Mouse (Mus musculus) neural tube, embryonic 10.5 days (tissue): ENCODE data around the gene Stard5.

ENCODE experiments used
- DNase-seq: peaks from one replicate; pipeline ENCODE4 v3.0.0-alpha.2; 2017; ENCODE audit warnings: low spot score; ENCODE audit errors: extremely low spot score

Stard5 gene

DNA sequence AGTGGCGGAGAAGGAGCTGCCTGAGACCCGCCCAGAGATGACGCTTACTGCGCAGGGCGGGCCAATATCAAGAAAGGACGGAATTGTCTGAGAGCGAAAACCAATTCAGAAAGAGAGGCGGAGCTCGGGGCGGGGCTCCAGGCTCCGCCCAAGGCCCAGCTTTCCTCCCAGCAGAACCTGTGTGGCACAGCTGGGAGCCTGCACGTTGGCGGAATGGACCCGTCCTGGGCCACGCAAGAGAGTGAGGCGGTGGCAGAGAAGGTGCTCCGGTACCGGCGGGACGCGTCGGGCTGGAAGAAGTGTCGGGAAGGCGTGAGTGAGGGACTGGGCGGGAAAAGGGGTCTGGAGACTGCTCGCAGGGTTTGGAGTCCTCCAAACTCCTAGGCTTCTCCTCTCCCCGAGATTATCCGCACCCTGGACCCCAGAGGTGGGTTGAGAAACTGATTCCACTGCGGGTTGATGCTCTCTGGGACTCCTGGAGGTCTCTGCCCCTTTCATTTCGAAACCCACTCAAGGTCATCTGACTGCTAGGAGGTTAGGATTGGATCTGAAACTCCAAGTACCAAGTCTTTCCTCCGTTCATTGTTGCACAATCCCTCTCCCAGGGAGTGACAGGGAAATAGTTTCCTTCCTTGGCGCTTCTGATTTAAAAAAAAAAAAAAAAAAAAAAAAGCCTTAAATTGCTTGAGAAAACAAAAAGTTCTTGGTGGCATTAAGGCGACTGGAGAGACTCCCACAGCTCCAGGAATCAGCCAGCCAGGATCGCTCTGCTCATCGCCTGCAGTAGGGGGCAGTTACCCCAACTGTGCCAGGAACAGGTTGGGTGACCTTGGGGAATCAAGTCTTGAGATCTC is at the start of gene Stard5:
Gene Stard5 (plus strand): TSS at position 132 of the 854 bp plus-strand sequence.
- peak; percentile 84 for DNase-seq

DNA sequence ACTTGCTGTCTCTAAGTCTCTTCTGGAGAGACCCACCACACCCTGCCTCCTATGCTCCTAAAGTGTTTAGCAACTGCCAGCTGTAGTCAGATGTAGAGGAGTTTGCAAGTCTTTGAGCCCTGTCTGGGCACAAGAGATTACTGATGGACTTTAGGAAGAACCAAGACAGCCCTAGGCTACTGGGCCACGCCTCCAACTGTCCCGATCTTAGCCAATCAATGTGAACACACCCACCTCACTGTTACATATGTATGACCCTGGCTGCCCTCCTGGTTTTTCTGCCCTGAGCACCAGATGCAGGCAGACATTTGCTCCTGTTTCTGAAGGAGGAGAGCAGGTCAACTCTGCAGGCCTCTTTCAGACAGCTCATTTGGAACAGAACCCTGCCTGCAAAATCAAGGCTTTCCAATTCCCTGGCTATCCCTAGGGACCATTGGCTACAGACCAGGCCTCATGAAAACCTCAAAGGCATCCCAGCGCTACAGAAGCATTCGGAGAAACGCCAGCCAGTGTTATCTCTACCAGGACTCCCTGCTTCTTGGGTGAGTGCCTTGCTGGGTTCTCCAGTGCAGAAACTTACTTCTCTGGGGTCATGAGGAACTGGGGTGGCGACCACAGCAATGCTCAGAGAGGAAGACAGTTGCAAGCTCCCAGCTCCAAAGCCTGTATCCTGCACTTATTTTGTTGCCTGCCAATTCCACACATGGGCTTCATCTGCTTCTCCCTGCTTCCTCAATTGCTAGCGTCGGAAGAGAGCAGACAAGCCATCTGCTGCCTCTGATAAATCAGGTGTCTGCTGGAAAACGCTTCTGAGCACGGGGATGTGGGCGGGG is 46.9 kb upstream of the Stard5 start, which contains the start of gene Tmc3:
Gene Tmc3 (plus strand): TSS at position 289 of the 833 bp plus-strand sequence.
- DNase-seq = peak; percentile 17

DNA sequence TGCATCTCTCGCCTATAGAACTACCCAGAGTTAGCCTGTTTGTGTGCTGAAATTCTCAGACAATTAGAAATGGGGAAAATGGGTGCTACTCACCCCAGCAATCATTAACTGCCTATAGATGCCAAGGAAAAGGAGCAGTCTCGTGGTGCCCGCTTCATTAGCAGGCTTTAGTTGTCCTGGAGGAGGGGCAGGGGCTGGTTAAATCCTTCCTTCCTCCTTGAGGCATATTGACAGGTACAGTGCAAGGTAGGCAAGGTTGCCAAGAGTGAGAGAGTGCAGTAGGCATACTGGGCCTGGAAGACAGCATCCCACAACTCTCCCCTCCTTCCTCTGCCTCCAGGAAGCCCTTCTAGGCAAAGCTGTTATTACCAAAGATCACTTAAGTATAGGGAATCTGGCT is 37.7 kb upstream of the Stard5 start:
- DNase-seq = no peak

DNA sequence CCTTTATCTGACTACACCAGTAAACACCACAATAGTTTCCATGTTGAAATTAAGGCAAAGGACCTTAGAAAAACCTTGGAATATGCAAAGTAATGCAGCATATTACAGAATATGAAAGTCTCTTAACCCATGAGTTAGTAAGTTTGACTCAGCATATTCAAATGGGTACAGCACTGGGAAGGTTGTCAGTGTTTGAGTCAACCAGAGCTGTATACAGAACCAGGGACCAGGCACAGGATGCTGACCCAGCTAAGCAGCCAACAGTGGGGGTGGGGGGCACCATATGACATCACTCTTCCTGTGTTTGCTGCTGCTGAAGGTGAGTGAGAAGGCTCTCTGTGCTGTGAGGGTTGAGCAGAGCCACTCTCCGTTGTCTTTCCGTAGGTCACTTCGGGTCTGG is 34.7 kb upstream of the Stard5 start:
- DNase-seq = no peak

DNA sequence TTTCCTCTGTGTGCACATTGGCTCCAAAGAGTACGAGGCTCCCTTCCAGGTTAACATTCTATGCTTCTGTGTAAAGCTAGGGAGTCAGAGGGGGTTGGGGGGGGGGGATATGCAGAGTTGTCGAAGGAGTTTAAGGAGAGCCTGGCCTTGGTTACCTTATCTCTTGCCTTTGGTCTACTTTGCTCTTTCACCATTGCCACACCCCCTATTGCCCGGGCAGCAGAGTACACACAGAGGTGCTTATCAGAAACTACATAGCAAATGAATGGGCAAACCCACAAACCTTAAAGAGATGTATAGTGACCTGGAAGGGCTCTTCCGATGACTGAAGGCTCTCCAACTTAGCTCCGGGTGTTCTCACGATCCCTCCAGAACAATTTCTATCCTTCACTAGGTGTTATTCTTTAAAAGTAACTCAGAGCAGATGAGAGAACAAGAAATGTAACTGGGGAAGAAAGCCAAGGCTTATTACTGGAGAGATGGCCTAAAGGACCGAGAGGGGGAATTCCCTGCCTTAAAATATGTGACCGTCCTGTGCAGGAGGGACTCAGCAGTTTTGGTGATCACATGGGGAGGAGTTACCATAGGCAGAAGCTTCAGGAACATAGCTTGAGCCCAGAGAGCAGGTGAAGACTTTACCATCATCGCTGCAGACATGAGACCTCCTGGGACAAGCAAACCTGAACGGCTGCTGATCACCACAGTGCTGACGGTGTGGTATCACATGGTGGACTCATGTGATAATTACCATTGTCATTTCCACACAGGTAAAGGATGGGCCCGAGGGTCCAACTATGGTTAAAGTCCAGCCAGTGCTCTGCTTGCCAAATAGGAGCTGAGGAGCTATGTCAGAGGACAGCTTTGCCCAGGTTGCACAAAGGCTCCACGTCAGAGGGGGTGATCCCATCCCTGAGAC is 32.5 kb upstream of the Stard5 start:
- DNase-seq = no peak

DNA sequence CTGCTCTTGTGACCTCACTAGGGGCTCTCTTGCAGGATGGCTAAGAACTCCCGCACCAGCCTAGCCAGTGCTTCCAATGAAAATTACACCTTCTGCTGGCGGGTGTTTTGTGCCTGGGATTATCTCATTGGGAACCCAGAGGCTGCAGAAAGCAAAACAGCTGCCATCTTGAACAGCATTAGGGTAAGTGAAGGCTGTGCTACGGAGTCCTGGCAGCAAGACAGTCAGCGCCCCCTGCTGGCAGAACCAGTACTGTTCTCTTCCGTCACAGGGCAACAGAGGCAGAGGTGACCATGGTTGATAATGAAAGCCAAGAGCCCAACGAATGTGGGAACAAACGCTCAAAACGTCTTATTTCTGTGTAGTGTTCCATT is 31.9 kb upstream of the Stard5 start:
- DNase-seq = peak; percentile 65

DNA sequence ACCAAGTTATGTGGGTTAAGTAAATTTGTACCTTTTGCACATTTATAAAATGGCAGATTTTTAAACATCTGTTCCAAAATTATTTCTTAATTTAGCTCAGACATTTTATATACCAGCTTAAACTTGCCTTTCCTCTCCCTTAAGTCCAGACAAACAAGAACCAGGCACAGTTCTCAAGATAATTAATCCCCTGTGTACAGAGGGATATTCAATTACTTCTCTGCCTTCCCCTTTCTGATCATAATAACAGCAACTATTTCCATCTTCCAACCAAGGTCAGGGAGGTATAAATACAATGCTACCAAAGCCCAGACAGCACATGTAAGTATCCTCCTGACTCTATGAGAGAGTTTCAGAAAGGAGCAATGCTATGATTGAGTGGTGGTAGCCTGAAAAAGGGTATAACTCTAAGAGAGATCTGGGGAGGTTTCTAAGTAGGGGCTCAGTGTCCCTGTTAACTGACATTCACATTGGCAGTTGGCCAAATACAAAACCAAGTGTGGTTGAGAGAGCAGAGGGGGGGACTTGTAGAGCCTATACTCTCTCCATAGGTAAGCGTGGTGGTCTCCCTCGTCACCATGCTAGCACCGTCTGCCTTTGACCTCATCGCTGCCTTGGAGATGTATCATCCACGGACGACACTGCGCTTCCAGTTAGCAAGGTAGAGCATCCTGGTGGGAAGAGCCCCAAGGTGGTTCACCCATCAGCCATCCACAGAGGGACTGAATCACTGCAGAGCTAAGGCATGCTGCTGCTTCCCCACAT is 27.4 kb upstream of the Stard5 start:
- DNase-seq = no peak

DNA sequence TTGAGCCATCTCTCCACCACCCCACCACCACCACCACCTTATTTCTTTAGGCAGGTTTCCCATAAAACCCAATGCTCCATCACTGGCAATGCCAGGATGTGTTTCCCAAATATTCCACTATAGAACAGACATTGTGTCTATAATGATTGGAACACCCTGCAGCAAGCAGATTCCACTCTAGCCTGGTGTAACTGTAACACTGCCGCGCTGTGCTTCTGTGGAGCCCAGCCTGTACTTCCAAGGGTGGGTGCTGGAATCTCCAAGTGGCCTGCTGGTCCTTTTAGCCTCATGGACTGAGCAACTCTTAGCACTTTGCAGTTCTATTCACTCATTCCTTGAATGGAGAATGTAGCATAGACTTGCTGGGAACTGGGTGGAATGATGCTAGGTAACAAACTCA is 25.0 kb upstream of the Stard5 start:
- no peak for DNase-seq

DNA sequence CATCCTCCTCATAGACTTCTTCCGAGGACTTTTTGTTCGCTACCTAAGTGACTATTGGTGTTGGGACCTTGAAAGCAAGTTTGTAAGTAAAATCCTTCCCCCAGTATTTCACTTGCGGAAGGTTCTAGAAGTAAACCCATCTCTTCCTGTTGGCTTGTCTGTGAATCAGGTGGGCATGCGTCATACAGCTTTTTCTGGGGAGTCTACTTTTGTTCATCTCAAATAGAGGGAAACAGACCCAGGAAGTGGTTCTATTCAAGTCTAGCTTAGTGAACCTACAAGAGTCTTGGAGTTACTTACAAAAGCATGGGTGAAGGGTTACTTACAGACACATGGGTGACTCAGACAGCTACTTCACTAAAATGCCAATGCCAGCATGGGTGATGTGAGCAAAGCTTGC is 21.9 kb upstream of the Stard5 start:
- DNase-seq = no peak

DNA sequence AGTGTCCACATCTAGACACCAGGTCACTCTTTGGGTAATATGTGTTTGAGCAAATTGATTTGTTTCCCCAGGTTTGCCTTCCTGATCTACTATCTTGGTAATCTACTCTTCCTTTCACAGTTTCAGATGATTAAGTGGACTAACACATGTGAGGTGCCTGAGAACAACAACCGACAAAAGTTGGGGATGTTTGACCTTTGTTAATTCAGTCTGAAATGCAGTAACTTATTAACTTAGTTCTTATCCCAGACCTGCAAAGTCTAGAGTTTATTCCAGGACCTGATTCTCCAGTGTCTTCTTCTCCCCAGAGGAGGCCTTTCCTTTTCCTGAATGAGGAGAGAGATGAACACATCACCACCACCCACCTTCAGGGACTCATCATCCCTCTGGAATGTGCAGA is 19.9 kb upstream of the Stard5 start:
- DNase-seq = no peak

DNA sequence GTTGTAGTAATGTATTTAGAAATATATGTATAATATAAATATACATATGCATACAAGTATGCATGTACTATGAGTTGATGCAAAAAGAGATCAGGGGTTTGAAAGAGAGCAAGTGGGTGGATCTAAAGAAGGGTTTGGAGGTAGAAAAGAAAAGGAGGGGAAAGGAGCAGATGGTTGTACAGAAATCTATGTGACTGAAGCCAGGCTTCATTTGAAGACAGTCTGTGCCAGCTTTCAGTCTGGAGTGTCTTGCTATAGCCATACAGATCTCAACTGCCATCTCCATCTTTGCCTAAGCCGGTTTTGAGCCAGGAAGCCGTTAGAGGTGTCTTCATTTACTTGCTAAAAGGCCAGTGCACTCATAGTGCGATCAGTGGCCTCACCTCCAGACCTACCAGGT is 16.5 kb upstream of the Stard5 start:
- no peak for DNase-seq

DNA sequence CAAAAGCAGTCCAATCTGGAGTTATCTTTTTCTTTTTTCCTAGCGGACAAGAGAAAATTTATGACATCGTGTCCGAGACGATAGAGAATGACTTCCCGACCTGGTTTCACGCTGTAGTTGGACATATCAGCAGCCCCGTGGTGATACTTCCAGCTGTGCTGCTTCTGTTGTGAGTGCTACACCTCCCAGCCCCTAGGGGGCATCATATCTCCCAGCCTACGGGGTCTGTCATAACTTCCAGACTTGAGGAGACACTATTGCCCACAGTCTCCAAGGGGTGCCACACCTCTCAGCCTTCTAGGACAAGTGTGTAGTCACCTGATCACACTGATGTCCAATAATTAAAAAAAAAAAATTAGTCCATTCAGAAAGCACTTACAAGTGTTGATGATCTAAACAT is 15.9 kb upstream of the Stard5 start:
- DNase-seq = no peak

DNA sequence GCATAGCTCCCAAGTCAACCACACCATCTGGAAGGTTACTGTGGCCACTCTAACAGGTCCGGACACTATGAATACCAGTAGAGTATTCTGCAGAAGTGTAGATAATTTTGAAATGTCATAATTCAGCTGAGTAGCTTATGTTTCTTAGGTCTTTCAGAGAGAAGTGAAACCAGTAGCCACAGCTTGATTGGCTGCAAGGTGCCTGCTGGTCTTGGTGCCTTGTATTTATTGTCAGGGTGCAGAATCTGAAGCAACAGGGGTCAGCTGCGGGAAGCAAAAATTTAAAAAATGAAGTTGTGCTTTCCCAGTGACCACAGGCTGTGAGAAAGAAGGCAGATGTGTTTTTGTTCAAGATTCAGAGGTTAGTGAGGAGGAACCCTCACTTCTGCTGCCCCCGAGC is 15.5 kb upstream of the Stard5 start:
- no peak for DNase-seq

DNA sequence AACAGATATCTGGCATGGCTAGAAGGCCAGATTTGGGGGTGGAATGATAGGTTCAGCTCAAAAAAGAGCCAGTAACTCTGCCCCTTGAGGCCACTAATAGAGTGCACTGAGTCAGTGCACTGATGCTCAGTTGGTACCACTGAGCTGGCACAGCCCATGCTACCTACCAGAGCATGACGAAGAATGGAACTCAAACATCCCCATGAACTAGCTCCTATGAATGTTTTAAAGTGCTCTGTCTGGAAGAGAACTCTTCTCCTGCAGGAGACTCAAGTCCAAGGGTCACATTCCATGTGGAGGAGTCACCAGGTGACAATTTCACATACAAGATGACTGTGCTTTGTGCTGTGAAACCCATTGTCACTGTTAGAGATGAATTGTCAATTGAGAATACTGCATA is 13.1 kb upstream of the Stard5 start:
- DNase-seq = no peak

DNA sequence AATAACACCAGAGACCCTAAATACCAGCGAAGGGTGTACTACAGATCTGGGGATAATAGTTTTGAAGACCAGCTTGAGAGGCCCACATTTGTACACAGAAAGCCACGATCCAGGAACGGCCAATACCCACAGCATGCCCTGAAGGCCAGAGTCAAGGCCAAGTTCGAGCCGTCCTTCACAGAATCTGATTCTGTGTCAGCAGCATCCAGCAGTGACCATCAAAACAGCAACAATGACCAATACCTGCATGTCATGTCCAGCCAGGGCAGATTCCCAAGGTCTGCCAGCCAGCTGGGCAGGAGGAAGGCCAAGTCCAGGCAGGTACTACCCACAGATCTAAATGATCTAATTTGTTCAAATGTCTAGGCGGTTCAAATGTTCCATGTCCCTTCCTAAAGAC is 9.2 kb upstream of the Stard5 start:
- no peak for DNase-seq

DNA sequence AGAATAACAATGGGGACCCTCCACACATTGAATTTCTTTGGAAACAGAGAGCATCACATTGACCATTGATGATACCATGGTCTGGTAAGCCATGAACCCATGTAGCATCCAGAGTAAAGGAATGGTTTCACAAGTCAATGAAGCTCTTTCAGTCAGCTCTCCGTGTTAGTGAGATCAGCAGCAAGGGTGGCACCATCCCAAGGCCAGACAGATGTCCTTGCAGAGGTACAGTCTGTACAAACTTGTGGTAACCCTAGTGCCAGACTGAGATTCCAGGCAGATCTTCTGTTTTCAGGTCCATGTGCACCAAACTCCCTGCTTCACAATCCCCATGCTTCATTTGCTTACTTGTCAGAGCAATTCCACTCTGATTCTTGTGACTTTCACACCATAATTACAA is 7.7 kb upstream of the Stard5 start:
- no peak for DNase-seq

DNA sequence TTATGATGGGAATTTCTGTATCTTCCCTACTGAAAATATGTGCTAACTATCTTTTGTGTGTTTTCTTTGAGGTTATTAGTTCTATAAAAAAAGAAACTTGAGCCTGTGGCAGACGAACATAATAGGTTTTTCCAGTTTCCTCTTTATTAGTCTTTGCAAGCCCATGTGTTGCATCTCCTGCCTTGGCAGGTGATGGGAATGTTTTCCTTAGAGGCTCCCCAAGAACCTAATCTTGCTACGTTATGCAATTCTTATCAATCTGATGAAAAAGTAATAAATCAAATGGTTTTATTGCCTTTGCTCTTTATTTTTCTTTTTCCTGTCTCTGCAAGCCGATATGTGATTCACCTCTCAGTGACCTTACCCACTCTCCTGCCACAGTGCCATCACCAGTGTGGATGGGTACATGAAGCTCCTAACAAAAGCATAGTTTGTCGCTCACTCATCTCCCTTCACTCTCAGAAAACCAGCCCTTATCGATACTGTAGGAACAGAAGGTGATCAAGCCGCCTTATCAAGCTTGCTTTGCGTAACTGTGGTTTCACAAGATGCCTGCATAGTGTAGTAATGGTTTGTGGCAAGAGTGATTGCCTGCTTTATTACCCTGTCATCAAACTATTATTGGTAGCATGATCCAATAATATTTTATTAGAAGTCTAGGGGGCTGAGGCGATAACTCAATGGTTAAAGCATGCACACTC is 5.1 kb upstream of the Stard5 start:
- DNase-seq = no peak

DNA sequence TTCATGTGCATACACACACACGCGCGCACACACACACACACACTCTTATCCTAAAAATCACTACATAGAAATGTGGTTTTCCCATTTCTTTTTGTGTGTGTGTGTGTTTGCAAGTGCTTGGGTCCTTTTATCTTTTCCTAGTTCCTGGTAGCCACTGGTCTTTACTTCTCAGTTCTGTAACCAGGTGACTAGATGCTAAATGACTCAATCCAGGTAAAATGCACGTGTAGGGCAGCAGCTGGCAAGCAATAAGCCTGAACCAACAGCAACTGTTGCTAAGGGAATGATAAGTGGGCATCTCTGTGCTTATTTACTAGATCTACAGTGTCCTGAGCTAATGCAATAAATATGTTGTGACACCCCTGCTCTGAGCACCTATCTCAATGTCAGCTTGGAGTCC is 4.4 kb upstream of the Stard5 start:
- no peak for DNase-seq

DNA sequence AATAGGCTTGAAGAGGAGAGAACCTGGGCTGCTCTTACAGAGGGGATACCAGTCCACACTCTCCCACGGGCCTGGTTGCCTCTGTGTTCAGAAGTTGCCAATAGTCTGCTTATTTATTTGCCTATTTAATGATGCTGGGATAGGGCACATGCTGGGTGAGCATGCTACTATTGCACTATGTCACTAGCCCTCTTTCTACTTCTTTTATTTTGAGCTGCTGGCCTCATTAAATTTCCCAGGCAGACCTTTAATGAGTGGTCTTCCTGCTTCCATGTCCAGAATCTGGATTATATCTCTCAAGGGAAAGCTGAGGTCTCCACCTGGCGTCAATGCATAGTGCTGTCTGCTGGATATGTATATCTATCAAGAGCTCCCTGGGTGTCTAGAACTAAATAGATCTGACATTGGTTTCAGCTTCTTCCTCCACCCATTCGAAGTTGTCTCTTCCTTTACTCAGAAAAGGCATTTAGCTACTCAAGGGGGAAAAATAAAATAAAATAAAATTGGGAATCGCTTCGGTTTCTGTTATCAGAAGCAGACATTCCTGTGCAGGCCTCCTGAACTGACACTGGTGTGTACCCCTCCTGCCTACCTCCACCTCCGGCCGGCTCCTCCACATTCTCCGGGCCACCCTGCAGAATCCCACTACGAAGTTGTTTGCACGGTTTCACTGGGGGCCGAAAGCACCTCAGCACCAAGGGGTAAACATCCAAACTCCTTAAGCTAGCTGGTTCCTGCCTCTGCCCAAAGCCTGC is 509 bp upstream of the Stard5 start:
- DNase-seq = no peak
